7 mouse cellular contexts compared by ENCODE assay signal in genomic region chr6:131353352-131353919, GRCm38 (mm10). TPM values are rescaled to one million over a fixed set of nuclear protein-coding genes. Genes with fewer than 3 reads are reported as not detected.
DNase-seq lines count a peak whose midpoint lies in the region; ATAC-seq lines count a peak whose summit lies in the region.

Gene Styk1, minus strand, starts transcription at chr6:131353597.

- no peaks in the 10 kb centered on the region for H3K36me3 ChIP-seq in intestine, embryonic 16.5 days (ENCODE audit: control insufficient read depth, insufficient read depth, low read length)
- no peaks in the 10 kb centered on the region for H3K36me3 ChIP-seq in midbrain, embryonic 10.5 days

- H3K9ac ChIP-seq in intestine, embryonic 16.5 days (ENCODE audit: low read depth, low read length): peak within 1 kb of the TSS; percentile 68

- H3K4me3 ChIP-seq in intestine, embryonic 16.5 days (ENCODE audit: low read length): peak within 1 kb of the TSS; percentile 50
- H3K4me3 ChIP-seq in midbrain, embryonic 10.5 days: peak within 1 kb of the TSS; percentile 47

- 1% methylated on average over 16 of the region's 16 CpGs for WGBS in intestine, embryonic 16.5 days
- WGBS in midbrain, embryonic 10.5 days: 3% methylated on average over 16 of the region's 16 CpGs

- DNase-seq in adrenal gland, adult 18-20 months (ENCODE audit: low spot score in 2 of 2): peak; percentile 72
- peak; percentile 71 for DNase-seq in embryo, embryonic 11.5 days (ENCODE audit: low read depth, low spot score)
- DNase-seq in gonadal fat pad, adult 2 months (ENCODE audit: low read depth): peak; percentile 24
- peak; percentile 86 to 90 for DNase-seq in left cerebral cortex, postnatal 25 days (ENCODE audit: low spot score in 2 of 2)
- peak; percentile 67 for DNase-seq in midbrain, embryonic 10.5 days (ENCODE audit: low spot score)
- DNase-seq in right cerebral cortex, postnatal 4 days: peak; percentile 82

- peak within 1 kb of the TSS; percentile 63 for H3K4me2 ChIP-seq in intestine, embryonic 16.5 days (ENCODE audit: low read depth, low read length)

- no peaks in the 10 kb centered on the region for H3K4me1 ChIP-seq in intestine, embryonic 16.5 days (ENCODE audit: control insufficient read depth, insufficient read depth, low read length)
- peaks cover 4% of the 10 kb centered on the region; the same call in 1 of the 2 replicates for H3K4me1 ChIP-seq in midbrain, embryonic 10.5 days

- peak; percentile 99 for ATAC-seq in intestine, embryonic 16.5 days

- H3K27me3 ChIP-seq in intestine, embryonic 16.5 days (replicated peaks; ENCODE audit: control insufficient read depth, insufficient read depth, low read length): no peaks in the 10 kb centered on the region
- no peaks in the 10 kb centered on the region for H3K27me3 ChIP-seq in midbrain, embryonic 10.5 days (ENCODE audit: low read depth, poor library complexity, severe bottlenecking)

- intact Hi-C loops in left cerebral cortex, postnatal 25 days (cut with DNase I): loop anchor here (5.0 to 10.0 kb wide), 4 partner anchors 61 to 1809 kb away; partner anchors contain the start of genes Klre1 and Magohb

- no peaks in the 10 kb centered on the region for H3K9me3 ChIP-seq in intestine, embryonic 16.5 days (ENCODE audit: control insufficient read depth, low read length)
- no peaks in the 10 kb centered on the region for H3K9me3 ChIP-seq in midbrain, embryonic 10.5 days (replicated peaks)

- peak within 1 kb of the TSS; percentile 85 for H3K27ac ChIP-seq in intestine, embryonic 16.5 days (ENCODE audit: low read length)
- H3K27ac ChIP-seq in midbrain, embryonic 10.5 days (replicated peaks): no peak within 1 kb of the TSS

RNA-seq across cellular contexts. Expression of gene Styk1, which starts in this region (rescaled TPM):
- under 1 TPM; 0.23 to 0.64 TPM for total RNA-seq in adrenal gland, adult 18-20 months (2021)
- 3.5 and 4.2 TPM in 2 replicates for polyA plus RNA-seq in gonadal fat pad, adult 2 months (2012; rRNA removed)
- polyA plus RNA-seq in intestine, embryonic 16.5 days (2015; fragmentation: Nextera tagmentation; extraction: Ambion mirVana): 15.2 and 16.5 TPM in 2 replicates
- total RNA-seq in left cerebral cortex, postnatal 25 days (2021): under 1 TPM; 0.14 to 0.25 TPM
- polyA plus RNA-seq in midbrain, embryonic 10.5 days (2016; fragmentation: Nextera tagmentation; extraction: Ambion mirVana): 0.20 and 1.1 TPM in 2 replicates

Comparison
In these comparisons a context has a peak if more than half of its experiments do, and no peak if none do; other contexts are left out.
1. Peak in DNase-seq in adrenal gland, adult 18-20 months; RNA of the gene not detected or under 1 TPM.
2. Peak in DNase-seq in left cerebral cortex, postnatal 25 days; RNA of the gene not detected or under 1 TPM.
3. DNase-seq: peak in every context shown above with its lines; median percentile 88 in left cerebral cortex, postnatal 25 days; 82 in right cerebral cortex, postnatal 4 days; 72 in adrenal gland, adult 18-20 months; 71 in embryo, embryonic 11.5 days; 67 in midbrain, embryonic 10.5 days; 24 in gonadal fat pad, adult 2 months.